Mouse (Mus musculus) neural tube, embryonic 11.5 days (tissue): ENCODE measurements around the gene Col16a1. TPM values are rescaled to one million over a fixed set of nuclear protein-coding genes. Genes with fewer than 3 reads are reported as not detected.

ENCODE experiments used
- ATAC-seq: fragments of 200-750 bp; cut with Nextera tagmentation; 2 replicates; pipeline ENCODE4 v1.8.0; 2017; ENCODE audit warnings: moderate number of reproducible peaks, mild to moderate bottlenecking, moderate TSS enrichment, moderate library complexity; ENCODE audit not compliant: insufficient read depth, low FRiP score, low TSS enrichment
- DNase-seq: peaks from one replicate; pipeline ENCODE4 v3.0.0-alpha.2; 2015; ENCODE audit warnings: low spot score
- H3K27ac ChIP-seq: fragments of 300-500 bp; sonication (generic); 2 replicates; pipeline ENCODE4 v1.5.1; 2014; ENCODE audit warnings: low read depth, mild to moderate bottlenecking, low read length
- H3K27me3 ChIP-seq: fragments of 300-500 bp; sonication (generic); 2 replicates; pipeline ENCODE4 v1.6.1; 2014; ENCODE audit warnings: mild to moderate bottlenecking, low read length, mixed read lengths; ENCODE audit not compliant: control insufficient read depth, insufficient read depth
- H3K36me3 ChIP-seq: fragments of 300-500 bp; sonication (generic); 2 replicates; pipeline ENCODE4 v1.6.1; 2014; ENCODE audit warnings: mild to moderate bottlenecking, low read length, moderate library complexity, mixed read lengths; ENCODE audit not compliant: control insufficient read depth, insufficient read depth
- H3K4me1 ChIP-seq: fragments of 300-500 bp; sonication (generic); 2 replicates; pipeline ENCODE4 v1.6.1; 2014; ENCODE audit warnings: low read length, mixed read lengths; ENCODE audit not compliant: control insufficient read depth, insufficient read depth
- H3K4me2 ChIP-seq: fragments of 300-500 bp; sonication (generic); 2 replicates; pipeline ENCODE4 v1.6.1; 2014; ENCODE audit warnings: low read depth, mild to moderate bottlenecking, moderate library complexity
- H3K4me3 ChIP-seq: fragments of 300-500 bp; sonication (generic); 2 replicates; pipeline ENCODE4 v1.5.1; 2014; ENCODE audit warnings: low read depth, low read length
- H3K9ac ChIP-seq: fragments of 300-500 bp; sonication (generic); 2 replicates; pipeline ENCODE4 v1.6.1; 2014; ENCODE audit warnings: mild to moderate bottlenecking, low read length
- H3K9me3 ChIP-seq: fragments of 300-500 bp; sonication (generic); 2 replicates; pipeline ENCODE4 v1.6.1; 2016; ENCODE audit warnings: low read length; ENCODE audit not compliant: control insufficient read depth
- WGBS: fragments of 180-500 bp; shearing (Covaris S2); extraction: QIAGEN DNeasy Blood & Tissue Kit; methylation state at CpG from one replicate; pipeline ENCODE4 v1.1.7; 2014; 5-methylcytosine and 5-hydroxymethylcytosine counted together
- polyA plus RNA-seq: library from polyadenylated mRNA; unstranded; fragments of >200 nt; fragmentation: Nextera tagmentation; extraction: Ambion mirVana; gene quantifications from 2 replicates; pipeline ENCODE4 v1.2.1, GENCODE M21; 2014

Gene Col16a1
- polyA plus RNA-seq, 1 experiment from 2014 or later = 5.2 TPM

DNA sequence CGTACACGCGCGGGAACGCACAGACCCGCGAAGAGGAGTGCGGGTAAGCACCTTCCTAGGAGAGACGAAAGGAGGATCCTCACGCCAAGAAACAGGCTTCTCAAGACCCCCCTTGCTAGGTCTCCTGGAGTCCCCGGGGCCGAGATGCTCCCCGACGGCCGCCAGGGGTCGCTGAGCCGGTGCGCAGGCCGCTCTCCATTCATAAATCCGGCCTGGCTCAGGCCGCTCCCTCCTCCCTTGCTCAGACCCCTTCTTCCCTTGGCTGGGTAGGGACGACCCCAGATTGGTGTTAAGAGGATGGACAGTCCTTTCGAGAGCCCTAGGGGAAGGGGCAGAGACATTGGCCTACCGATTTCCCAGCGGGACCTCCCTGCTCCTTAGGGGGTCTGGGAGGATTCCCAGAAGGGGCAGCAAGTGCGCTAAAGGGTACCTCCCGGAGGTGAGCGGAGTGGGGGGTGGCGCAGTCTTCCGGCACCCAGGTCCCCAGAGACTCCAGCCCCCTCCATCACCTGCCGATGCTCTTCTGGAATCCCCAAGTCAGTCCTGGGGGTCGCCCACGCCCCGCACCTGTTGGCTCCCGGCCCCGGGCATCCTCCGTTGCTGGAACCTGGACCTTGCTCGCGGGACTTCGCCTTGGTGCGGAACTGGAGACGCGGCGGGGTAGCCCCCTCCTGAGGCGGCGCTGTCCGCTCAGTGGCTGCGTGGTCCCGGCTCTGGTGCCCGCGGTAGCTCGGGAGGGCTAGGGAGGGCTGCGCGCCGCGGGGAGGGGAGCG, 91.0 kb downstream of the Col16a1 start:
- H3K9ac ChIP-seq = peak overlapping the region; percentile 35; the same call in 1 of the 2 replicates
- H3K4me1 ChIP-seq = peaks cover 9% of the 10 kb centered on the region
- H3K36me3 ChIP-seq = no peaks in the 10 kb centered on the region
- under 1% methylated on average over 49 of the region's 57 CpGs for WGBS
- ATAC-seq (peak; percentile 58; the same call in 1 of the 2 replicates), DNase-seq (peak; percentile 88)
- peak overlapping the region; percentile 34 for H3K4me3 ChIP-seq
- H3K27ac ChIP-seq = no peak overlapping the region
- H3K4me2 ChIP-seq = peak overlapping the region; percentile 71
- H3K27me3 ChIP-seq = peaks cover 38% of the 10 kb centered on the region
- no peaks in the 10 kb centered on the region for H3K9me3 ChIP-seq

DNA sequence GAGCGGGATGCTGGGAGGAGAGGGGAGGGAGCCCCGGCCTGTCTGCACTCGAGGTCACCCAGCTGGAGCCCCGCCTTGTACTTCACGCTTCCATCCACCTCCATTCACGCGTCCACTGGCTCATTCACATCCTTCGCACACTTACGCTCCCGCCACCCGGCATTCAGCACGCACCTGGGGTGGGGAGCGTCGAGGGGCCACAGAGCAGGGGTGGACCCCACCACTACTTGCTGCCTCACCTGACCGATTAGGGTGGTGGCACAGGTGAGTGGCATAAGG, 91.5 kb downstream of the Col16a1 start, which contains the start of gene Hcrtr1:
Gene Hcrtr1, minus strand, starts transcription at position 146 of the 279 bp plus-strand sequence.
- H3K9ac ChIP-seq = peak within 1 kb of the TSS; percentile 35; the same call in 1 of the 2 replicates
- no peak for ATAC-seq
- H3K27ac ChIP-seq = no peak within 1 kb of the TSS
- H3K27me3 ChIP-seq = peaks cover 38% of the 10 kb centered on the region
- peak within 1 kb of the TSS; percentile 34 for H3K4me3 ChIP-seq
- H3K4me1 ChIP-seq = peaks cover 9% of the 10 kb centered on the region
- H3K36me3 ChIP-seq = no peaks in the 10 kb centered on the region
- H3K4me2 ChIP-seq = peak within 1 kb of the TSS; percentile 71
- under 1% methylated on average over 14 of the region's 15 CpGs for WGBS
- no peak for DNase-seq
- H3K9me3 ChIP-seq = no peaks in the 10 kb centered on the region

DNA sequence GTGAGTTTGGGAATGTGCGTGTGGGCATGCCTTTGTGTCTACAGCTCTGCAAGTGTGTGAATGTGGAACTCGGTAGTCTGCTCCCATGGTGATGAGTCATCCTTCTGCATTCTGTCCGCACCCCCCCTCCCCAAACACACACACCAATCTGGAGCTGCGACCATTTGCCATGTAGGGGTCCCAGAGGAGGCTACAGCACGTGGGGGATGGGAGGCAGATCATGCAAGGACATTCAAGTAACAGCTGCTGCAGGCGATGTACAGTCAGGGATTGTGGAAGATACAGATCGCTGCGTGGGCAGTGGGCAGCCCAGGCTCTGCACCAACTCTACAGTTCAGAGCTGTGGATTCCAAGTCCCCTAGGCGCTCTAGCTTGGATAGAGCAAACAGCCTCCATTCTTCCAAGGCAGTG, 93.4 kb downstream of the Col16a1 start:
- no peak for ATAC-seq
- H3K27me3 ChIP-seq = peaks cover 38% of the 10 kb centered on the region
- no peaks in the 10 kb centered on the region for H3K9me3 ChIP-seq
- WGBS = 47% methylated on average over 9 of the region's 9 CpGs
- peak; percentile 48 for DNase-seq
- no peak overlapping the region for H3K27ac ChIP-seq
- peaks cover 9% of the 10 kb centered on the region for H3K4me1 ChIP-seq
- no peaks in the 10 kb centered on the region for H3K36me3 ChIP-seq
- no peak overlapping the region for H3K9ac ChIP-seq
- H3K4me2 ChIP-seq = no peak overlapping the region
- H3K4me3 ChIP-seq = no peak overlapping the region

DNA sequence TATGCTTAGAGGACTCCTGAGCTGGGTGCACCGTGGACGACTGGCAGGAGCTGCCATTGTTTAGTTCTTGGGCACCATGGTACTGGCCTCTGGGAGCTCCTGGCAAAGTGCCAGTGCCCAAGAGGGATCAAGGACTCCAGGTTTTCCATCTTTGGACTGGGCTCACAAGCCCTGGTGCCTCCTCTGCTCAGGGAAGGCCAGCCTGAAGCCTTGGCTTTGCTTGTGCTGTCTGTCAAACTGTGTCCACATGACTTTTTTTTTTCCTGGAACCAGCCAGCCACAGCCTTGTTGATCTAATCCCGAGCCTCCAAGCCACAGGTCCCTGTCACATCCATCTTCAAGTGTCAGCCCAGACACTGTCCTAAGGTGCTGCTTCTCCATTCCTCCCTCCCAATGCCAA, 94.1 kb downstream of the Col16a1 start:
- Histone ChIP-seq H3K4me2 (no peak overlapping the region), H3K9ac (no peak overlapping the region), H3K36me3 (no peaks in the 10 kb centered on the region), H3K9me3 (no peaks in the 10 kb centered on the region), H3K27me3 (peaks cover 36% of the 10 kb centered on the region), H3K4me1 (peaks cover 9% of the 10 kb centered on the region), H3K27ac (no peak overlapping the region), H3K4me3 (no peak overlapping the region)
- 64% methylated on average over 3 of the region's 3 CpGs for WGBS
- DNase-seq (no peak), ATAC-seq (no peak)

DNA sequence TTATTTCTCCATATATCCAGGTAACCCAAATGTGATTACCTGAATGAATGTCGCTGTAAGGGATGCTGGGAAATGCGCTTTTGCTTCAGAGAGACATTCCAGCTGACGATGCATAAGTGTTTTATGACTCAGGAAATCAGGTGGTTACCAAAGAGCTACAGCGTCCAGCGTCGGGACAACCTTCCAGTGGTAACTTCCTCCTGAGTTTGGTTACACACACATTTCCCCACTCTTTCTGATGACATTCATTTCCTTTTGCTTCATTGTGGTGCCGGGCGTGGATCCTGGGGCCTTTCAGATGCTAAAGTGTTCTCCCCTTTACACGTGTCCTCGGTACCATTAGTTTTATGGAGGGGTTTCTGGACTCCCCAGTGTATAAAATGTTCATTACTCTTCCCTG, 100.8 kb downstream of the Col16a1 start:
- Histone ChIP-seq H3K4me2 (no peak overlapping the region), H3K9ac (no peak overlapping the region), H3K36me3 (no peaks in the 10 kb centered on the region), H3K9me3 (no peaks in the 10 kb centered on the region), H3K4me1 (no peaks in the 10 kb centered on the region), H3K4me3 (no peak overlapping the region), H3K27me3 (peaks cover 6% of the 10 kb centered on the region; the same call in 1 of the 2 replicates), H3K27ac (no peak overlapping the region)
- 72% methylated on average over 10 of the region's 10 CpGs for WGBS
- ATAC-seq = no peak
- no peak for DNase-seq

Other genes with a start within 250 kb of the Col16a1 start
- gene Ptp4a2, start 236.6 kb upstream of the Col16a1 start, polyA plus RNA-seq = 316 and 317 TPM in 2 replicates
- gene Spocd1, start 118.6 kb upstream of the Col16a1 start, polyA plus RNA-seq = not detected in 2 replicates
- gene Adgrb2, start 63.0 kb upstream of the Col16a1 start, polyA plus RNA-seq = 2.5 and 2.8 TPM in 2 replicates
- gene Pef1, start 54.7 kb downstream of the Col16a1 start, polyA plus RNA-seq = 73.5 and 75.0 TPM in 2 replicates
- gene Hcrtr1, start 91.5 kb downstream of the Col16a1 start, polyA plus RNA-seq = 0.20 and 0.49 TPM in 2 replicates
- 4.7 and 5.0 TPM in 2 replicates for gene Tinagl1, start 127.3 kb downstream of the Col16a1 start, polyA plus RNA-seq
- not detected in 2 replicates for gene Gm853, start 174.6 kb downstream of the Col16a1 start, polyA plus RNA-seq
- 58.5 and 60.1 TPM in 2 replicates for gene Serinc2, start 231.4 kb downstream of the Col16a1 start, polyA plus RNA-seq